ENCODE assay signal across 8 mouse cellular contexts in the genomic region with DNA sequence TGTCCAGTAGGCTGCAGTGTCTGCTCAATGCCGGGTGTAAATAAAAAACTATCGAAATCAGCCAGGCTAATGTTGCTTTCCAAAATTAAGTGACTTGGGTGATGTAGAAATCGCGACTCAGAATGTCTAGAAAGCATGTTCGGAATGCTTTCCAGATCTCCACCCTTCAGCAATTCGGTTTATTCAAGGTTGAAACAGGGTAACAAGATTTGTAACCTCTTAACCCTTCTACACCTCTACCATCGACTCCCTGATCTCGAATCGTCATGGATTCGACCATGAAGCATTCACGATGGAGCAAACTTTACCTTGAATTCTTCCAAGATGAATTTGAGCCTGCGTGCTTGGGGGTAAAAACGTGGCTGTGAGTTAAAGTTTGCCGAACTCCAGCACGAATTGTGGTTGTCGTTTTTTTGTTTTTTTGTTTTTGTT. TPM values are rescaled to one million over a fixed set of nuclear protein-coding genes. Genes with fewer than 3 reads are reported as not detected.
A peak's percentile ranks its signal among the peaks of the same experiment; 100 is the strongest.
DNase-seq lines count a peak whose midpoint lies in the region; ATAC-seq and TF ChIP-seq lines count a peak whose summit lies in the region.

No protein-coding gene starts in this region.

- peaks cover 13% of the 10 kb centered on the region for H3K4me1 ChIP-seq in heart, embryonic 15.5 days (replicated peaks)
- peaks cover 9 to 19% of the 10 kb centered on the region in 2 experiments for H3K4me1 ChIP-seq in MEL (ENCODE audit: control insufficient read depth in 1 of 2, insufficient read depth in 2 of 2, low read length in 2 of 2)
- peaks cover 13% of the 10 kb centered on the region for H3K4me1 ChIP-seq in forebrain, embryonic 16.5 days (replicated peaks; ENCODE audit: control insufficient read depth, insufficient read depth, low read length)

- peak overlapping the region; percentile 99 for H3K9ac ChIP-seq in heart, embryonic 15.5 days
- peak overlapping the region; percentile 98 for H3K9ac ChIP-seq in MEL (ENCODE audit: control insufficient read depth, low read depth, low read length, poor library complexity, severe bottlenecking)
- H3K9ac ChIP-seq in forebrain, embryonic 16.5 days (replicated peaks; ENCODE audit: low read depth, low read length), result peak overlapping the region; percentile 82

- no peak for ATAC-seq in heart, embryonic 15.5 days (replicated peaks; ENCODE audit: insufficient number of reproducible peaks, insufficient read depth, low FRiP score, low read depth)
- ATAC-seq in forebrain, embryonic 16.5 days, result 0 out of 2 replicates have a peak, but pooled peaks have one; percentile 2

- no peak for TF ChIP-seq CTCF in MEL (IDR thresholded peaks at IDR 0.05 in 2 of 3, conservative IDR thresholded peaks at IDR 0.05 in 1 of 3; ENCODE audit: control insufficient read depth in 1 of 3, insufficient read depth in 1 of 3, low read depth in 2 of 3, low read length in 3 of 3, poor library complexity in 1 of 3, severe bottlenecking in 1 of 3)

- intact Hi-C loops in left cerebral cortex, postnatal 14 days (cut with DNase I), result loop anchor here (5.0 kb wide), 1 partner anchor 55 kb away; a partner anchor contains a TSS

- peaks cover 42% of the 10 kb centered on the region for H3K79me2 ChIP-seq in MEL (ENCODE audit: control insufficient read depth, insufficient read depth, low read length, poor library complexity)
- H3K79me2 ChIP-seq in macrophage (ENCODE audit: inconsistent target), result peaks cover 43% of the 10 kb centered on the region

- WGBS in heart, embryonic 15.5 days, result 3% methylated on average over 16 of the region's 16 CpGs
- 2% methylated on average over 16 of the region's 16 CpGs for WGBS in forebrain, embryonic 16.5 days
- WGBS in macrophage (ENCODE audit: missing documents), result under 1% methylated on average over 16 of the region's 16 CpGs

- peak overlapping the region; percentile 97 for H3K4me3 ChIP-seq in heart, embryonic 15.5 days
- H3K4me3 ChIP-seq in MEL (ENCODE audit: control insufficient read depth in 1 of 2, insufficient read depth in 1 of 2, low read depth in 2 of 2, low read length in 2 of 2) (peak overlapping the region; percentile 63 to 90), macrophage (ENCODE audit: inconsistent target) (peak overlapping the region; percentile 69)
- peak overlapping the region; percentile 82 for H3K4me3 ChIP-seq in forebrain, embryonic 16.5 days (replicated peaks; ENCODE audit: low read length)

- TF ChIP-seq RAD21 in MEL (IDR thresholded peaks at IDR 0.05; ENCODE audit: low read depth, low read length), result no peak

- no peak for DNase-seq in heart, adult 11 months
- DNase-seq in MEL (ENCODE audit: low read depth, low spot score), result no peak
- no peak for DNase-seq in right cerebral cortex, postnatal 4 days
- DNase-seq in thymus, postnatal 10 days (ENCODE audit: low spot score in 2 of 2), result no peak
- DNase-seq in left cerebral cortex, postnatal 14 days (ENCODE audit: low spot score in 2 of 2), result no peak

- H3K9me3 ChIP-seq in heart, embryonic 15.5 days (replicated peaks), result no peaks in the 10 kb centered on the region
- no peaks in the 10 kb centered on the region for H3K9me3 ChIP-seq in MEL (replicated peaks; ENCODE audit: insufficient read depth, low read length)
- H3K9me3 ChIP-seq in forebrain, embryonic 16.5 days (ENCODE audit: control insufficient read depth, low read length), result no peaks in the 10 kb centered on the region

- TF ChIP-seq EP300 in MEL (IDR thresholded peaks at IDR 0.05; ENCODE audit: low read depth in 1 of 2, low read length in 2 of 2), result no peak

- peak overlapping the region; percentile 92 for H3K27ac ChIP-seq in heart, embryonic 15.5 days
- H3K27ac ChIP-seq in MEL (ENCODE audit: control insufficient read depth, low read depth, low read length) (peak overlapping the region; percentile 80), macrophage (peak overlapping the region; percentile 51)
- peak overlapping the region; percentile 83 for H3K27ac ChIP-seq in forebrain, embryonic 16.5 days (ENCODE audit: low read length)

- no peaks in the 10 kb centered on the region for H3K27me3 ChIP-seq in heart, embryonic 15.5 days
- H3K27me3 ChIP-seq in MEL (ENCODE audit: control insufficient read depth in 1 of 2, insufficient read depth in 2 of 2, low read length in 2 of 2), result no peaks in the 10 kb centered on the region
- no peaks in the 10 kb centered on the region for H3K27me3 ChIP-seq in forebrain, embryonic 16.5 days (replicated peaks; ENCODE audit: control insufficient read depth, insufficient read depth, low read length)

- peaks cover 6% of the 10 kb centered on the region for H3K36me3 ChIP-seq in heart, embryonic 15.5 days
- H3K36me3 ChIP-seq in MEL (ENCODE audit: control insufficient read depth in 1 of 2, insufficient read depth in 2 of 2, low read length in 2 of 2), result peaks cover 25 to 35% of the 10 kb centered on the region in 2 experiments
- H3K36me3 ChIP-seq in forebrain, embryonic 16.5 days (ENCODE audit: control insufficient read depth, insufficient read depth), result 0 out of 2 replicates have a peak, but pooled peaks cover 5% of the 10 kb centered on the region
- peaks cover 13% of the 10 kb centered on the region; the same call in 1 of the 2 replicates for H3K36me3 ChIP-seq in macrophage (ENCODE audit: inconsistent target)

- TF ChIP-seq POLR2A in MEL (IDR thresholded peaks at IDR 0.05; ENCODE audit: control insufficient read depth in 1 of 2, insufficient read depth in 1 of 2, low read depth in 1 of 2, low read length in 2 of 2, poor library complexity in 1 of 2), result no peak; a peak in 1 of 4 replicates

- H3K4me2 ChIP-seq in heart, embryonic 15.5 days, result peak overlapping the region; percentile 77
- peak overlapping the region; percentile 90 for H3K4me2 ChIP-seq in forebrain, embryonic 16.5 days (ENCODE audit: low read length)

RNA-seq across cellular contexts. Expression of a gene that starts 0.5 kb away (rescaled TPM):
- polyA plus RNA-seq in heart, embryonic 15.5 days (2015; fragmentation: Nextera tagmentation; extraction: Ambion mirVana), result 353 and 399 TPM in 2 replicates
- 1,152 and 1,208 TPM in 2 replicates for total RNA-seq in MEL (2012; rRNA removed)
- 1,000 to 10,000 TPM in 1 of 2 experiments, 100 to 1,000 TPM in 1; 227 to 1,291 TPM for polyA plus RNA-seq in MEL (2012; ENCODE audit: insufficient read depth in 1 of 2, insufficient read length in 2 of 2, low read depth in 1 of 2, low replicate concordance in 2 of 2, missing spikeins in 1 of 2)
- polyA plus RNA-seq in forebrain, embryonic 16.5 days (2015; fragmentation: Nextera tagmentation; extraction: Ambion mirVana), result 536 and 561 TPM in 2 replicates
- total RNA-seq in macrophage (2018; cell fraction: chromatin; rRNA removed), result 100 to 1,000 TPM in 1 of 26 experiments, 10 to 100 TPM in 25; 26.7 to 120 (median 61.4) TPM
- 100 to 1,000 TPM; 302 to 427 (median 356) TPM for total RNA-seq in macrophage (2018; cell fraction: cytosol; rRNA removed)
- 100 to 1,000 TPM in 17 of 26 experiments, 10 to 100 TPM in 9; 53.7 to 207 (median 110) TPM for total RNA-seq in macrophage (2018; cell fraction: nucleus; rRNA removed)
- 403 to 596 TPM (median 502 TPM) in 3 replicates for polyA plus RNA-seq in macrophage (2018)
- total RNA-seq in left cerebral cortex, postnatal 14 days (2021), result 100 to 1,000 TPM; 185 to 191 TPM

RNA-seq across cellular contexts. Expression of a gene that starts 36.8 kb away (rescaled TPM):
- polyA plus RNA-seq in heart, embryonic 15.5 days (2015; fragmentation: Nextera tagmentation; extraction: Ambion mirVana), result 0.05 TPM in 1 of 2 replicates, not detected in the other
- not detected in 2 replicates for total RNA-seq in MEL (2012; rRNA removed)
- polyA plus RNA-seq in MEL (2012; ENCODE audit: insufficient read depth in 1 of 2, insufficient read length in 2 of 2, low read depth in 1 of 2, low replicate concordance in 2 of 2, missing spikeins in 1 of 2) (not detected), macrophage (2018) (not detected in 3 replicates)
- 0.46 and 0.50 TPM in 2 replicates for polyA plus RNA-seq in forebrain, embryonic 16.5 days (2015; fragmentation: Nextera tagmentation; extraction: Ambion mirVana)
- total RNA-seq in macrophage (2018; cell fraction: chromatin; rRNA removed), result not detected
- not detected for total RNA-seq in macrophage (2018; cell fraction: cytosol; rRNA removed)
- not detected for total RNA-seq in macrophage (2018; cell fraction: nucleus; rRNA removed)
- 1 to 10 TPM; 1.7 to 2.0 TPM for total RNA-seq in left cerebral cortex, postnatal 14 days (2021)

RNA-seq across cellular contexts. Expression of a gene that starts 37.6 kb away (rescaled TPM):
- polyA plus RNA-seq in heart, embryonic 15.5 days (2015; fragmentation: Nextera tagmentation; extraction: Ambion mirVana), result not detected in 2 replicates
- not detected in 2 replicates for total RNA-seq in MEL (2012; rRNA removed)
- polyA plus RNA-seq in MEL (2012; ENCODE audit: insufficient read depth in 1 of 2, insufficient read length in 2 of 2, low read depth in 1 of 2, low replicate concordance in 2 of 2, missing spikeins in 1 of 2), result not detected
- polyA plus RNA-seq in forebrain, embryonic 16.5 days (2015; fragmentation: Nextera tagmentation; extraction: Ambion mirVana), result not detected in 2 replicates
- not detected for total RNA-seq in macrophage (2018; cell fraction: chromatin; rRNA removed)
- total RNA-seq in macrophage (2018; cell fraction: cytosol; rRNA removed), result not detected
- not detected for total RNA-seq in macrophage (2018; cell fraction: nucleus; rRNA removed)
- not detected in 3 replicates for polyA plus RNA-seq in macrophage (2018)
- not detected for total RNA-seq in left cerebral cortex, postnatal 14 days (2021)

RNA-seq across cellular contexts. Expression of a gene that starts 54.4 kb away (rescaled TPM):
- polyA plus RNA-seq in heart, embryonic 15.5 days (2015; fragmentation: Nextera tagmentation; extraction: Ambion mirVana), result 15.4 and 17.0 TPM in 2 replicates
- total RNA-seq in MEL (2012; rRNA removed), result 8.1 and 10.4 TPM in 2 replicates
- polyA plus RNA-seq in MEL (2012; ENCODE audit: insufficient read depth in 1 of 2, insufficient read length in 2 of 2, low read depth in 1 of 2, low replicate concordance in 2 of 2, missing spikeins in 1 of 2) (10 to 100 TPM in 1 of 2 experiments, not detected in 1; 14.7 TPM), macrophage (2018) (17.2 to 20.5 TPM (median 18.5 TPM) in 3 replicates)
- 55.9 and 65.2 TPM in 2 replicates for polyA plus RNA-seq in forebrain, embryonic 16.5 days (2015; fragmentation: Nextera tagmentation; extraction: Ambion mirVana)
- 10 to 100 TPM; 11.2 to 58.7 (median 27.8) TPM for total RNA-seq in macrophage (2018; cell fraction: chromatin; rRNA removed)
- total RNA-seq in macrophage (2018; cell fraction: cytosol; rRNA removed), result 10 to 100 TPM; 11.0 to 19.4 (median 17.2) TPM
- total RNA-seq in macrophage (2018; cell fraction: nucleus; rRNA removed), result 10 to 100 TPM; 15.7 to 56.1 (median 24.7) TPM
- total RNA-seq in left cerebral cortex, postnatal 14 days (2021), result 10 to 100 TPM; 48.7 to 53.4 TPM

RNA-seq across cellular contexts. Expression of a gene that starts 54.4 kb away (rescaled TPM):
- polyA plus RNA-seq in heart, embryonic 15.5 days (2015; fragmentation: Nextera tagmentation; extraction: Ambion mirVana), result 12.5 and 16.0 TPM in 2 replicates
- total RNA-seq in MEL (2012; rRNA removed), result 50.8 and 60.8 TPM in 2 replicates
- polyA plus RNA-seq in MEL (2012; ENCODE audit: insufficient read depth in 1 of 2, insufficient read length in 2 of 2, low read depth in 1 of 2, low replicate concordance in 2 of 2, missing spikeins in 1 of 2), result 10 to 100 TPM in 1 of 2 experiments, not detected in 1; 40.3 TPM
- 37.3 and 38.9 TPM in 2 replicates for polyA plus RNA-seq in forebrain, embryonic 16.5 days (2015; fragmentation: Nextera tagmentation; extraction: Ambion mirVana)
- total RNA-seq in macrophage (2018; cell fraction: chromatin; rRNA removed), result 10 to 100 TPM; 23.8 to 63.4 (median 38.6) TPM
- total RNA-seq in macrophage (2018; cell fraction: cytosol; rRNA removed), result 10 to 100 TPM; 10.7 to 20.0 (median 16.5) TPM
- total RNA-seq in macrophage (2018; cell fraction: nucleus; rRNA removed), result 10 to 100 TPM; 19.1 to 54.5 (median 28.2) TPM
- polyA plus RNA-seq in macrophage (2018), result 12.3 to 19.6 TPM (median 15.1 TPM) in 3 replicates
- 10 to 100 TPM; 18.1 to 18.8 TPM for total RNA-seq in left cerebral cortex, postnatal 14 days (2021)
